Mouse (Mus musculus): Measurements from ENCODE around the gene Pear1. TPM values are rescaled to one million over a fixed set of nuclear protein-coding genes. Genes with fewer than 3 reads are reported as not detected.

The Pear1 gene
- 10 to 100 TPM; 22.3 to 30.3 TPM for total RNA-seq (2023)

DNA sequence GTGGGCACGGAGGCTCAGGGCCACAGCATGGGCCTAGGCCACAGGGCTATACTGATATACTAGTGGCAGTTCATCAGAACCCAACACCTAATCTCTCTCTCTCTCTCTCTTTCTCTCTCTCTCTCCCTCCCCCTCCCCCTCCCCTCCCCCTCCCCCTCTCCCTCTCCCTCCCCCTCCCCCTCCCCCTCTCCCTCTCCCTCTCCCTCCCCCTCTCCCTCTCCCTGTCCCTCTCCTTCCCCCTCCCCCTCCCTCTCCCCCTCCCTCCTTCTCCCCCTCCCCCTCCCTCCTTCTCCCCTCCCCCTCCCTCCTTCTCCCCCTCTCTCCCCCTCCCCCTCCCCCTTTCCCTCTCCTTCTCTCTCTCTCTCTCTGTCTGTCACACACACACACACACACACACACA is at the start of gene Pear1:
TSS of gene Pear1 (minus strand) at position 101 of the 400 bp plus-strand sequence.

DNA sequence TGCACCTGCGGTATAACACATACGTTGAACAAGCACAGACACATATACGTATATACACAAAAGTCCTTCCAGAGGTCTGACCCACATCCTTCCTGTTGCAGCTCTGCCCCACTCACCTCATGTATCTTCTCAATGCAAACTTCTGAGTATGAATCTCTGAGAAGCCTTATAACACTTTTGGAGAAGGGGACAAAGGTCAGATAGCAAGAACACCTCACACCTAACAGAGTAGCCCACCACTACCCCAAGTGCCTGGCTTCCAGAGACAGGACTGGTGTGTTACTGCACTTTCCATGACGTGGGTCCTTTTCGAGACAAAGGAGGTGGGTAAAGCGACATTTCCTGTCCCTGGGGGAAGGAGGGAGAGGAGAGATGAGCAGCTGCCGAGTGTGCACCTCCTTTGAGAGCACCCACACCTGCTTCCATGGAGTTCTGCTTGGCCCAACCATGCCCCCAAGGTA is 22.6 kb upstream of the Pear1 start, which contains the start of gene Sh2d2a:
TSS of gene Sh2d2a (plus strand) at position 106 of the 461 bp plus-strand sequence.

DNA sequence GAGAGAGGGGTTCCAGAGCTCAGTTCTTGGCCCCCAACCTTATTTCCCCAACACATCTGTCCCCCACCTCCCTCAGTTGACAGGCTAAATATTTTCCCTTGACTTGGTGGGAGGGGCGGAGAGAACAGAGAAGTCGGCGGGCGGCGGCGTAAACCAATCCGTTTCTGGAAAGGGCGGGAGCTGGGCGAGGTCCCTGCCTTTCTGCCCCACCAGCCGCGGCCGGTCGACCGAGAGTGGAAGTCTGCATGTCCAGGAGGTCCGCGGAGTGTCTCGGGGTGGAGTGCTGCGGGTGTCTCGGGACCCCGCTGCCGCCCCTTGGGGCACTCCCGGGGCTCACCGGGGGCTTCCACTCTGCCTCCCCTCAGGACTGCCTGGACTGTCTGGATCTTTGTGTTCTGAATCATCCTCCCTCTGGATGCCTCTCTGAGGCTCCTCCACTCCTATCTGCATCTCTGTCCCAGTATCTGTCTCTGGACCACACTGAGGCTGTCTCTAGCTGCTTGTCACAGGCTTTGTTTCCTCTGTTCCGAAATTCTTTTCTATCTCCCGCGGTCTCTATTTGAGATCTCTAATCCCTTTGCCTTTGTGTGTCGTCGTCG is 27.3 kb downstream of the Pear1 start, which contains the start of gene Insrr:
TSS of gene Insrr (plus strand) at position 216 of the 599 bp plus-strand sequence.

DNA sequence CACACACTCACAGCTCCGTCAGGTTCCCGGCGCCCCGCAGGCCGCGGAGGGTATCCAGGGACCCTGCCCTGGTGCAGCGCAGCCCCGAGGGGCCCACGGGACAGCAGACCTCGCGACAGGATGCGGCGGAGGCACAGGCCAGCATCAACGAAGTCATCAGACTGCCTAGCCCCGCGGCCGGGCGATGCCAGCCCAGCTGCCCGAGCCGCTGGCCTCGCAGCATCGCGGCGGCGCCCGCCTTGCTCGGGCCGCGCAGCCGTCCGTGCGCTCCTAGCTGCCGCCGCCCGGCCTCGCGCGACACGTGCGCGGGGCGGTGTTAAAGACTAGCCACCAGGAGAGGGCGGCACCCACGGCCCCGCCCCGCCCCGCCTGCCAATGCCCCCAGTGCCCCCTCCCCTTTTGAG is 29.2 kb downstream of the Pear1 start, which contains the start of gene Ntrk1:
TSS of gene Ntrk1 (minus strand) at position 241 of the 404 bp plus-strand sequence.

DNA sequence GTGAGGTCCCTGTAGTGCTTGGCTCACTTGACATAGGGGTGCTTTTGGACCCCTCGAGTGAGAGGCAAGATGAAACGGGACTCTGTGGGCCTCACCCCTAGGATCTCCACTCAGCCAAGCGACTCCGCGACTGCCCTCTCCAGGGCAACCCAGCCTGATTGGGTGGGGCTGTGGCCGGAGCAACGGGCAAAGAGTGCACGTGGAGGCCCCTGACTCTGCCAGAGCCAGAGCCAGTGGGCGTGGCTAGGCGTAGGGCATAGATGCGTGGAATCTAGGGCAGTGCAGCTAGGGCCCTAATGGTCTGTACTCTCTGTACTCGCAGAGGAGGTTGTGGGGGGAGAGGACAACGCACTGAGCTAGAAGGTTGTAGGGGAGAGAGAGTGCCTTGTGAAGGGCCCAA is 75.7 kb downstream of the Pear1 start, which contains the start of gene Lrrc71:
TSS of gene Lrrc71 (minus strand) at position 195 of the 400 bp plus-strand sequence.

Other genes with a start within 250 kb of the Pear1 start
- gene Arhgef11, start 206.7 kb downstream of the Pear1 start, total RNA-seq (2023) = 10 to 100 TPM; 29.8 to 32.2 TPM
- gene Lrrc71, start 75.7 kb downstream of the Pear1 start, total RNA-seq (2023) = under 1 TPM in 1 of 2 experiments, not detected in 1; 0.67 TPM
- not detected for gene Ntrk1, start 29.1 kb downstream of the Pear1 start, total RNA-seq (2023)
- under 1 TPM in 1 of 2 experiments, not detected in 1; 0.12 TPM for gene Insrr, start 27.4 kb downstream of the Pear1 start, total RNA-seq (2023)
- 10 to 100 TPM; 29.2 to 32.6 TPM for gene Sh2d2a, start 22.4 kb upstream of the Pear1 start, total RNA-seq (2023)
- 10 to 100 TPM; 56.5 to 62.3 TPM for gene Prcc, start 61.3 kb upstream of the Pear1 start, total RNA-seq (2023)
- gene Hdgf, start 82.0 kb upstream of the Pear1 start, total RNA-seq (2023) = 10 to 100 TPM; 83.0 to 85.0 TPM
- 100 to 1,000 TPM; 134 to 154 TPM for gene Mrpl24, start 95.2 kb upstream of the Pear1 start, total RNA-seq (2023)
- 10 to 100 TPM; 65.3 to 67.4 TPM for gene Isg20l2, start 106.0 kb upstream of the Pear1 start, total RNA-seq (2023)
- 10 to 100 TPM; 41.3 to 46.0 TPM for gene Rrnad1, start 106.4 kb upstream of the Pear1 start, total RNA-seq (2023)
- gene Crabp2, start 124.4 kb upstream of the Pear1 start, total RNA-seq (2023) = 1 to 10 TPM in 1 of 2 experiments, not detected in 1; 3.1 TPM
- gene Nes, start 146.8 kb upstream of the Pear1 start, total RNA-seq (2023) = not detected
- gene Bcan, start 175.9 kb upstream of the Pear1 start, total RNA-seq (2023) = not detected
- not detected for gene Hapln2, start 203.3 kb upstream of the Pear1 start, total RNA-seq (2023)
- gene Gpatch4, start 218.8 kb upstream of the Pear1 start, total RNA-seq (2023) = 10 to 100 TPM; 15.8 to 15.9 TPM
- 10 to 100 TPM; 38.3 to 38.9 TPM for gene Naxe, start 234.2 kb upstream of the Pear1 start, total RNA-seq (2023)